Mouse (Mus musculus): ENCODE measurements around the gene Snrpa. TPM values are rescaled to one million over a fixed set of nuclear protein-coding genes. Genes with fewer than 3 reads are reported as not detected.

The Snrpa gene
- polyA plus RNA-seq, 1 experiment, result 176 TPM

- no peaks in the 10 kb centered on the region for H3K4me1 ChIP-seq (ENCODE audit: control insufficient read depth, insufficient read depth, low read length)
- no peak overlapping the region for H3K27ac ChIP-seq (ENCODE audit: insufficient read depth, low read length)
Observed at GRCm38 (mm10) chr7:27212626-27213025, 16.6 kb upstream of the Snrpa start.

GRCm38 (mm10) chr7:27203730-27204449 is 7.8 kb upstream of the Snrpa start:
- Histone ChIP-seq H3K27ac (ENCODE audit: insufficient read depth, low read length) (no peak overlapping the region), H3K4me3 (ENCODE audit: insufficient read depth, low read length) (no peak overlapping the region), H3K4me1 (ENCODE audit: control insufficient read depth, insufficient read depth, low read length) (no peaks in the 10 kb centered on the region)
- TF ChIP-seq POLR2A (IDR thresholded peaks at IDR 0.05; ENCODE audit: extremely low read depth, insufficient read depth, low read length), result no peak
- TF ChIP-seq CTCF (IDR thresholded peaks at IDR 0.05; ENCODE audit: extremely low read depth, insufficient read depth, low read length), result no peak

More at GRCm38 (mm10) chr7:27212626-27213025, 16.6 kb upstream of the Snrpa start:
- H3K4me3 ChIP-seq (ENCODE audit: insufficient read depth, low read length), result no peak overlapping the region
- no peak for TF ChIP-seq POLR2A (IDR thresholded peaks at IDR 0.05; ENCODE audit: extremely low read depth, insufficient read depth, low read length)
- no peak for TF ChIP-seq CTCF (IDR thresholded peaks at IDR 0.05; ENCODE audit: extremely low read depth, insufficient read depth, low read length)

GRCm38 (mm10) chr7:27198779-27199178 is 2.7 kb upstream of the Snrpa start:
- Histone ChIP-seq H3K27ac (ENCODE audit: insufficient read depth, low read length) (no peak overlapping the region), H3K4me1 (ENCODE audit: control insufficient read depth, insufficient read depth, low read length) (peaks cover 6% of the 10 kb centered on the region; the same call in 1 of the 2 replicates), H3K4me3 (ENCODE audit: insufficient read depth, low read length) (no peak overlapping the region)
- TF ChIP-seq CTCF (IDR thresholded peaks at IDR 0.05; ENCODE audit: extremely low read depth, insufficient read depth, low read length), result no peak
- TF ChIP-seq POLR2A (IDR thresholded peaks at IDR 0.05; ENCODE audit: extremely low read depth, insufficient read depth, low read length), result no peak

- Histone ChIP-seq H3K27ac (ENCODE audit: insufficient read depth, low read length) (no peak overlapping the region), H3K4me3 (ENCODE audit: insufficient read depth, low read length) (no peak overlapping the region), H3K4me1 (ENCODE audit: control insufficient read depth, insufficient read depth, low read length) (peaks cover 9% of the 10 kb centered on the region)
- no peak for TF ChIP-seq CTCF (IDR thresholded peaks at IDR 0.05; ENCODE audit: extremely low read depth, insufficient read depth, low read length)
- no peak for TF ChIP-seq POLR2A (IDR thresholded peaks at IDR 0.05; ENCODE audit: extremely low read depth, insufficient read depth, low read length)
Observed at GRCm38 (mm10) chr7:27198355-27198754, 2.3 kb upstream of the Snrpa start.

GRCm38 (mm10) chr7:27197634-27198033 is 1.6 kb upstream of the Snrpa start:
- Histone ChIP-seq H3K4me3 (ENCODE audit: insufficient read depth, low read length) (no peak overlapping the region), H3K4me1 (ENCODE audit: control insufficient read depth, insufficient read depth, low read length) (peaks cover 9% of the 10 kb centered on the region), H3K27ac (ENCODE audit: insufficient read depth, low read length) (no peak overlapping the region)
- TF ChIP-seq CTCF (IDR thresholded peaks at IDR 0.05; ENCODE audit: extremely low read depth, insufficient read depth, low read length) (no peak), POLR2A (IDR thresholded peaks at IDR 0.05; ENCODE audit: extremely low read depth, insufficient read depth, low read length) (no peak)

- H3K27ac ChIP-seq (ENCODE audit: insufficient read depth, low read length), result no peak overlapping the region
- TF ChIP-seq POLR2A (IDR thresholded peaks at IDR 0.05; ENCODE audit: extremely low read depth, insufficient read depth, low read length) (no peak), CTCF (IDR thresholded peaks at IDR 0.05; ENCODE audit: extremely low read depth, insufficient read depth, low read length) (no peak)
- no peak overlapping the region for H3K4me3 ChIP-seq (ENCODE audit: insufficient read depth, low read length)
Observed at GRCm38 (mm10) chr7:27197136-27197535, 1.1 kb upstream of the Snrpa start.

GRCm38 (mm10) chr7:27193731-27194130 is 2.3 kb downstream of the Snrpa start:
- TF ChIP-seq POLR2A (IDR thresholded peaks at IDR 0.05; ENCODE audit: extremely low read depth, insufficient read depth, low read length) (no peak), CTCF (IDR thresholded peaks at IDR 0.05; ENCODE audit: extremely low read depth, insufficient read depth, low read length) (no peak)
- H3K27ac ChIP-seq (ENCODE audit: insufficient read depth, low read length), result no peak overlapping the region
- H3K4me1 ChIP-seq (ENCODE audit: control insufficient read depth, insufficient read depth, low read length), result peaks cover 9% of the 10 kb centered on the region
- no peak overlapping the region for H3K4me3 ChIP-seq (ENCODE audit: insufficient read depth, low read length)

More at GRCm38 (mm10) chr7:27197136-27197535, 1.1 kb upstream of the Snrpa start:
- peaks cover 9% of the 10 kb centered on the region for H3K4me1 ChIP-seq (ENCODE audit: control insufficient read depth, insufficient read depth, low read length)

- H3K4me1 ChIP-seq (ENCODE audit: control insufficient read depth, insufficient read depth, low read length), result peaks cover 9% of the 10 kb centered on the region
- no peak overlapping the region for H3K27ac ChIP-seq (ENCODE audit: insufficient read depth, low read length)
- no peak overlapping the region for H3K4me3 ChIP-seq (ENCODE audit: insufficient read depth, low read length)
- TF ChIP-seq CTCF (IDR thresholded peaks at IDR 0.05; ENCODE audit: extremely low read depth, insufficient read depth, low read length) (no peak), POLR2A (IDR thresholded peaks at IDR 0.05; ENCODE audit: extremely low read depth, insufficient read depth, low read length) (no peak)
Observed at GRCm38 (mm10) chr7:27192434-27192833, 3.6 kb downstream of the Snrpa start.

GRCm38 (mm10) chr7:27189271-27189931 is 6.7 kb downstream of the Snrpa start:
- H3K4me3 ChIP-seq (ENCODE audit: insufficient read depth, low read length), result no peak overlapping the region
- no peak overlapping the region for H3K27ac ChIP-seq (ENCODE audit: insufficient read depth, low read length)
- TF ChIP-seq CTCF (IDR thresholded peaks at IDR 0.05; ENCODE audit: extremely low read depth, insufficient read depth, low read length) (no peak), POLR2A (IDR thresholded peaks at IDR 0.05; ENCODE audit: extremely low read depth, insufficient read depth, low read length) (no peak)
- peaks cover 5% of the 10 kb centered on the region for H3K4me1 ChIP-seq (ENCODE audit: control insufficient read depth, insufficient read depth, low read length)

GRCm38 (mm10) chr7:27185986-27186385 is 10.1 kb downstream of the Snrpa start:
- Histone ChIP-seq H3K4me3 (ENCODE audit: insufficient read depth, low read length) (no peak overlapping the region), H3K4me1 (ENCODE audit: control insufficient read depth, insufficient read depth, low read length) (no peaks in the 10 kb centered on the region), H3K27ac (ENCODE audit: insufficient read depth, low read length) (no peak overlapping the region)
- no peak for TF ChIP-seq POLR2A (IDR thresholded peaks at IDR 0.05; ENCODE audit: extremely low read depth, insufficient read depth, low read length)
- TF ChIP-seq CTCF (IDR thresholded peaks at IDR 0.05; ENCODE audit: extremely low read depth, insufficient read depth, low read length), result no peak
